Mouse (Mus musculus): ENCODE data around the gene Cst11. TPM values are rescaled to one million over a fixed set of nuclear protein-coding genes. Genes with fewer than 3 reads are reported as not detected.

The Cst11 gene
- polyA plus RNA-seq, 1 experiment = not detected

DNA sequence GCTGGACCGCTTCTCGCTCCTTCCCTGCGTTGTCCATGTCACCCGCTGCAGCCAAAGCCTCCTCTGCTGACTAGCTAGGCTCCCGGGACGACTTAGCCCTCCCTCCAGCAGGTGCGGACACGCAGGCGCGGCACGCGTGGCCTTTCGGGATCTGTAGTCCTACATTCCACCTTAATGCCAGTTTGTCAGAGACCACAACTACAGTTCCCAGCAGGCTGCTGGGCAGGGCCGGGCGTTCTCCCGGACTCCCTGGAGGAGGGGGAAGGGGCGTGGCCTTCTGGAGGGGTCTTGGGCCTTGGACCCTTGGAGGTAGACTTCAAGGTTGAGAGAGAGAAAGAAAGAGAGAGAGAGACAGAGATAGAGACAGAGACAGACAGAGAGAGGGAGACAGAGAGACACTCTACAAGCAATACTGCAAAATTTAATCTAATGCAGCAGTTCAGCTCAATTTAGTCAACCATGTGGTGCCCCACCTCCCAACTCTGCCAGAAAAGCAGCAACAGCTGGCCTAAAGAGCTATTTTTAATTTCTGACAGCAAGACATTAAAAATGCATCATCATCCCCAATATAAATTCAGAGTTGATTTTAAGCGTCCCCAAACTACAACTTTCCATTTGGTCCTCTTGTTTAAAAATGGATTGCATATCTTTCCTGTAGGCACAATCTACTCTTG is 38.8 kb downstream of the Cst11 start, which contains the start of gene Napb:
Gene Napb, minus strand, starts transcription at position 141 of the 674 bp plus-strand sequence.
- TF ChIP-seq CTCF (IDR thresholded peaks at IDR 0.05; ENCODE audit: control insufficient read depth, insufficient read depth, insufficient replicate concordance, low read depth, low read length) = no peak
- TF ChIP-seq POLR2A (IDR thresholded peaks at IDR 0.05; ENCODE audit: control insufficient read depth, low read depth, low read length) = peak; percentile 90
- Histone ChIP-seq H3K27me3 (ENCODE audit: control insufficient read depth, insufficient read depth, low read length) (no peaks in the 10 kb centered on the region), H3K4me3 (ENCODE audit: control insufficient read depth, low read depth, low read length) (peak within 1 kb of the TSS; percentile 97), H3K36me3 (ENCODE audit: control insufficient read depth, insufficient read depth, low read length) (no peaks in the 10 kb centered on the region), H3K27ac (ENCODE audit: control insufficient read depth, insufficient read depth, low read depth, low read length) (peak within 1 kb of the TSS; percentile 14; the same call in 1 of the 2 replicates), H3K4me1 (ENCODE audit: control insufficient read depth, insufficient read depth, low read length) (peaks cover 12% of the 10 kb centered on the region)

- H3K4me3 ChIP-seq (ENCODE audit: control insufficient read depth, low read depth, low read length) = peak overlapping the region; percentile 97
- TF ChIP-seq POLR2A (IDR thresholded peaks at IDR 0.05; ENCODE audit: control insufficient read depth, low read depth, low read length) (no peak), CTCF (IDR thresholded peaks at IDR 0.05; ENCODE audit: control insufficient read depth, insufficient read depth, insufficient replicate concordance, low read depth, low read length) (no peak)
- H3K4me1 ChIP-seq (ENCODE audit: control insufficient read depth, insufficient read depth, low read length) = peaks cover 12% of the 10 kb centered on the region
- no peaks in the 10 kb centered on the region for H3K27me3 ChIP-seq (ENCODE audit: control insufficient read depth, insufficient read depth, low read length)
- no peaks in the 10 kb centered on the region for H3K36me3 ChIP-seq (ENCODE audit: control insufficient read depth, insufficient read depth, low read length)
- peak overlapping the region; percentile 14; the same call in 1 of the 2 replicates for H3K27ac ChIP-seq (ENCODE audit: control insufficient read depth, insufficient read depth, low read depth, low read length)
Observed at GRCm38 (mm10) chr2:148731614-148732326, 39.5 kb downstream of the Cst11 start.

DNA sequence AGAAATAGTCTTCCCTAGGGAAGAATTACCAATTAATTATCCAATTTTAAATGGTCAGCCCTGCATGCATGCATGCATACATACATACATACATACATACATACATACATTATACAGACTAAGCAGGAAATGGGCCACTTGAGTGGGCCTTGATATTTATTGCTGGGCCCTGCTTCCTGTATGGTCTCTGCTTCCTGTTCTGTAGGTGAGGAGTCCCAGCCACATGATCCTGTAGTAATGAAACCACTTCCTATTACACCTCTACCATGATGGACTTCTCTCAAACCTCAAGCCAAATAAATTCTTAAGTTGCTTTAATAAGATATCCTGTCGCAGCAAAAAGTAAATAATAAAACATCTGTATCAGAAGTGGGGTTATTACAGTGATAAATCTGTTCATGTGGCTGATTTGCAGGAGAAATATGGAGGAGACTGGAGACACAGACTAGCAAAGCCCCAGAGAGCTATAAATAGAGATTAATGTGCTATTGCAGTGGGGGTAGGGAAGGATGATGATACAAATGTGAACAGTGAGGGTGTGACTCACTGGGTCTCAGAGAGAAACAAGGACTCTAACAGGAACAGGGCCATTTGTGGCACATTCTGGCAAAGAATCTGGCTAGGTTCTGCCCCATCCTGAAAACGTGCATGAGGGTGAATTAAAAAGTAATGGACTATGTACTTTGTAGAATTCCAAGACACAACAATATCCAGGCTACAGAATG is 51.9 kb downstream of the Cst11 start:
- TF ChIP-seq POLR2A (IDR thresholded peaks at IDR 0.05; ENCODE audit: control insufficient read depth, low read depth, low read length) (no peak), CTCF (IDR thresholded peaks at IDR 0.05; ENCODE audit: control insufficient read depth, insufficient read depth, insufficient replicate concordance, low read depth, low read length) (no peak)
- H3K36me3 ChIP-seq (ENCODE audit: control insufficient read depth, insufficient read depth, low read length) = no peaks in the 10 kb centered on the region
- no peak overlapping the region for H3K27ac ChIP-seq (ENCODE audit: control insufficient read depth, insufficient read depth, low read depth, low read length)
- H3K4me3 ChIP-seq (ENCODE audit: control insufficient read depth, low read depth, low read length) = no peak overlapping the region
- no peaks in the 10 kb centered on the region for H3K27me3 ChIP-seq (ENCODE audit: control insufficient read depth, insufficient read depth, low read length)
- no peaks in the 10 kb centered on the region for H3K4me1 ChIP-seq (ENCODE audit: control insufficient read depth, insufficient read depth, low read length)

Other genes with a start within 250 kb of the Cst11 start
- gene Nxt1, start 98.9 kb downstream of the Cst11 start, polyA plus RNA-seq (2012; rRNA removed) = 151 and 160 TPM in 2 replicates
- 7.4 and 8.9 TPM in 2 replicates for gene Gzf1, start 90.5 kb downstream of the Cst11 start, polyA plus RNA-seq (2012; rRNA removed)
- 0.84 and 1.2 TPM in 2 replicates for gene Napb, start 39.0 kb downstream of the Cst11 start, polyA plus RNA-seq (2012; rRNA removed)
- gene Cstl1, start 21.1 kb downstream of the Cst11 start, polyA plus RNA-seq (2012; rRNA removed) = 128 and 160 TPM in 2 replicates
- gene 8030411F24Rik, start 10.5 kb upstream of the Cst11 start, polyA plus RNA-seq (2012; rRNA removed) = 15.4 and 23.7 TPM in 2 replicates
- gene Cst12, start 17.9 kb upstream of the Cst11 start, polyA plus RNA-seq (2012; rRNA removed) = 116 and 198 TPM in 2 replicates
- gene Cst8, start 27.3 kb upstream of the Cst11 start, polyA plus RNA-seq (2012; rRNA removed) = 227 and 310 TPM in 2 replicates
- 83.9 and 104 TPM in 2 replicates for gene Cst13, start 48.6 kb upstream of the Cst11 start, polyA plus RNA-seq (2012; rRNA removed)
- 176 and 342 TPM in 2 replicates for gene Cst9, start 63.6 kb upstream of the Cst11 start, polyA plus RNA-seq (2012; rRNA removed)
- gene 9230104L09Rik, start 93.5 kb upstream of the Cst11 start, polyA plus RNA-seq (2012; rRNA removed) = 21.7 and 25.8 TPM in 2 replicates
- 442 and 443 TPM in 2 replicates for gene Cst3, start 104.2 kb upstream of the Cst11 start, polyA plus RNA-seq (2012; rRNA removed)
- not detected in 2 replicates for gene Gm1330, start 231.8 kb upstream of the Cst11 start, polyA plus RNA-seq (2012; rRNA removed)
- 2.3 and 3.1 TPM in 2 replicates for gene Gm10750, start 245.7 kb upstream of the Cst11 start, polyA plus RNA-seq (2012; rRNA removed)

Data from testis, adult 2 months (tissue).